Mouse (Mus musculus) embryonic facial prominence, embryonic 15.5 days (tissue): Measurements from ENCODE around the gene Ppp1r13l. TPM values are rescaled to one million over a fixed set of nuclear protein-coding genes. Genes with fewer than 3 reads are reported as not detected.
A peak's percentile ranks its signal among the peaks of the same experiment; 100 is the strongest.

Source experiments
- ATAC-seq: fragments of 200-750 bp; cut with Nextera tagmentation; 2 replicates; pipeline ENCODE4 v1.8.0; 2017; ENCODE audit warnings: low read depth, moderate TSS enrichment; ENCODE audit not compliant: insufficient number of reproducible peaks, low FRiP score, low TSS enrichment
- H3K27ac ChIP-seq: fragments of 300-500 bp; sonication (generic); replicated peaks from 2 replicates; pipeline ENCODE4 v1.5.1; 2015; ENCODE audit warnings: mild to moderate bottlenecking, inconsistent platforms
- H3K27me3 ChIP-seq: fragments of 300-500 bp; sonication (generic); 2 replicates; pipeline ENCODE4 v1.6.1; 2015; ENCODE audit warnings: inconsistent platforms
- H3K36me3 ChIP-seq: fragments of 300-500 bp; sonication (generic); 2 replicates; pipeline ENCODE4 v1.6.1; 2015; ENCODE audit warnings: mild to moderate bottlenecking, inconsistent platforms
- H3K4me1 ChIP-seq: fragments of 300-500 bp; sonication (generic); 2 replicates; pipeline ENCODE4 v1.6.1; 2015; ENCODE audit warnings: inconsistent platforms
- H3K4me2 ChIP-seq: fragments of 300-500 bp; sonication (generic); replicated peaks from 2 replicates; pipeline ENCODE4 v1.6.1; 2015; ENCODE audit warnings: mild to moderate bottlenecking, inconsistent platforms
- H3K4me3 ChIP-seq: fragments of 300-500 bp; sonication (generic); replicated peaks from 2 replicates; pipeline ENCODE4 v1.5.1; 2015; ENCODE audit warnings: mild to moderate bottlenecking, inconsistent platforms
- H3K9ac ChIP-seq: fragments of 300-500 bp; sonication (generic); 2 replicates; pipeline ENCODE4 v1.6.1; 2015; ENCODE audit warnings: inconsistent platforms
- H3K9me3 ChIP-seq: fragments of 300-500 bp; sonication (generic); replicated peaks from 2 replicates; pipeline ENCODE4 v1.6.1; 2016; ENCODE audit warnings: inconsistent platforms
- WGBS: fragments of 180-500 bp; shearing (Covaris S2); methylation state at CpG from one replicate; pipeline ENCODE4 v1.1.7; 2015; 5-methylcytosine and 5-hydroxymethylcytosine counted together
- polyA plus RNA-seq: library from polyadenylated mRNA; unstranded; fragments of >200 nt; fragmentation: Nextera tagmentation; extraction: Ambion mirVana; gene quantifications from 2 replicates; pipeline ENCODE4 v1.2.1, GENCODE M21; 2015

Gene Ppp1r13l
- polyA plus RNA-seq, 1 experiment from 2014 or later, result 22.7 TPM

DNA sequence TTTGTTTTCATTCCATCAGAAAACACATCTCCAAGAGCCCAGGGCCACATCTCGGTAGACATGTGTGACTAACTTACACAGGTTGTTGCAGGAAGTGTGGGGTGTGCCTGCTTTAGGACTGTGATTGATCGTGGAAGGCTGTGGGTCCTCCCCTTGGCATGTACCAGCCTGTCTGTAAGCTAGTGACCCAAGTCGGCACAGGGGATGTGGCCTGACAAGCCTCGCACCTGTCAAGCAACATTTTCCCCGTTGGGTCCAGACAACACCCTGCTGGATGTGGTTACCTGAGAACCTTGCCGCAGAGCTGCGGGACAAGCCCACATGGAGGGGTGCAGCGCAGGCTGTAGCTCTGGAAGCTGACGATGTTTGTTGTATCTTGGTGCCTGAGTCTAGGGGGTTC is 37.1 kb upstream of the Ppp1r13l start:
- H3K9me3 ChIP-seq, result no peaks in the 10 kb centered on the region
- no peak overlapping the region for H3K4me3 ChIP-seq
- peaks cover 30% of the 10 kb centered on the region for H3K4me1 ChIP-seq
- 26% methylated on average over 9 of the region's 9 CpGs for WGBS
- H3K9ac ChIP-seq, result no peak overlapping the region
- no peaks in the 10 kb centered on the region for H3K36me3 ChIP-seq
- peaks cover 10% of the 10 kb centered on the region; the same call in 1 of the 2 replicates for H3K27me3 ChIP-seq
- ATAC-seq, result no peak
- H3K4me2 ChIP-seq, result no peak overlapping the region
- H3K27ac ChIP-seq, result 0 out of 2 replicates have a peak overlapping the region, but pooled peaks have one; percentile 44

DNA sequence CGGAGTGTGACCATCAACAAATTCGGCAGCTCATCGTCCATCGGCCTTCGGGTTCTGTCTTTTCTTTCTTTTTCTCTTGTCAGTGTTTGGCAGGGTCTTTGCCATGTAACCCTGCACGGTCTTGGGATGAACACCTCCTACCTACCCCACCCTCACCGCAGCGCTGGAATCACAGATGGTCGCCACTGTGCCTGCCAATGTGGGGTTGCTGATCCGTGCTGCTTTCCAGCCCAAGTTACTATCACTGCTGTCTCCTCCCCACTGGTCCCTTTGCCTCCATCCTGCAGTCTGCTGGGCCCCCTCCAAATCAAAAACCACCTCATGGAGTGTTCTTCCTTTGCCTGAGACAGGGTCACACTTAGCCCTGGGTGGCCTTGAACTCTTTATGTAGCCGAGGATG is 35.3 kb upstream of the Ppp1r13l start:
- 88% methylated on average over 11 of the region's 11 CpGs for WGBS
- Histone ChIP-seq H3K9me3 (no peaks in the 10 kb centered on the region), H3K4me2 (no peak overlapping the region), H3K36me3 (no peaks in the 10 kb centered on the region), H3K27me3 (no peaks in the 10 kb centered on the region), H3K4me1 (peaks cover 35% of the 10 kb centered on the region), H3K4me3 (no peak overlapping the region), H3K9ac (no peak overlapping the region), H3K27ac (no peak overlapping the region)
- no peak for ATAC-seq

DNA sequence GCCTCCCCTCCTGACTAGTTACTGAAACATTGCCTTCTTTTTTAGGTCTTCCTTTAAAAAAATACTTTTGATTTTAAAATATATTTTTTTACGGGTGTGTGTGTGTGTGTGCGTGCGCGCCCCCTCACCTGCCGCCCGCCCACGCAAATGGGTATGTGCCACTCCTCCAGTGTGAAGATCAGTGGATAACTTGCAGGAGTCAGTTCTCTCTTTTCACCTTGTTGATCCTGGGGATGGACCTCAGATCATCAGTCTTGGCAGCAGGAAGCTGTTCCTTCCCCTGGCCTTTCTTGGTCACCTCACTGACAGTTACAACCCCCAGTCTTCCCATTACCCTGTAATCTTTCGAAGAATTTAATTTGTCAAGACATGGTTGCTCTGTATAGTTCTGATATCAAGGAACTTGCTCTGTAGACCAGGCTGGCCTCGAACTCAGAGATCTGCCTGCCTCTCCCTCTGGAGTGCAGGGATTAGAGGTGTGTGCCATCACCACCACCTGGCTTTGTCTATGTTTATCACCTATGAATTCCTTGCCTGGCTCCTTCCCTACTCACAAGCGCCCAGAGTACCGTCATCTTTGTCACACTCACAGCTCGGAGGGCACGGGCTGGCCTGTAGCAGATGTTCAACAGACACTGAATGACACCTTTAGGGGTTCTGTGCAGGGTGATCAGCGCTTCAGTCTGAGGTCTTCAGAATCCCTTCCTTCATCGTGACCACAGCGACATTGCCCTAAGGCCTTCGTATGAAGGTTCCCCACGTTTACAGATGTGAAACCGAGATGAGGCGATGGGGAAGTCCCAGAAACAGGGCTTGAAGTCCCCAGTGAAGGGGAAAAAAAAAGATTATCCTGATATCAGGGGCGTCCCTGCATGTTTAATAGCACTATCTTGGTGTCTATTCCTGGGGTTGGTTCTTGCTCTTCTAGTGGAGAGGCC is 34.0 kb upstream of the Ppp1r13l start:
- Histone ChIP-seq H3K4me1 (peaks cover 23% of the 10 kb centered on the region), H3K9me3 (no peaks in the 10 kb centered on the region), H3K4me3 (peak overlapping the region; percentile 47; the same call in 1 of the 2 replicates), H3K9ac (no peak overlapping the region), H3K4me2 (peak overlapping the region; percentile 79), H3K27ac (no peak overlapping the region), H3K27me3 (no peaks in the 10 kb centered on the region), H3K36me3 (no peaks in the 10 kb centered on the region)
- WGBS, result 70% methylated on average over 21 of the region's 21 CpGs
- ATAC-seq, result no peak

DNA sequence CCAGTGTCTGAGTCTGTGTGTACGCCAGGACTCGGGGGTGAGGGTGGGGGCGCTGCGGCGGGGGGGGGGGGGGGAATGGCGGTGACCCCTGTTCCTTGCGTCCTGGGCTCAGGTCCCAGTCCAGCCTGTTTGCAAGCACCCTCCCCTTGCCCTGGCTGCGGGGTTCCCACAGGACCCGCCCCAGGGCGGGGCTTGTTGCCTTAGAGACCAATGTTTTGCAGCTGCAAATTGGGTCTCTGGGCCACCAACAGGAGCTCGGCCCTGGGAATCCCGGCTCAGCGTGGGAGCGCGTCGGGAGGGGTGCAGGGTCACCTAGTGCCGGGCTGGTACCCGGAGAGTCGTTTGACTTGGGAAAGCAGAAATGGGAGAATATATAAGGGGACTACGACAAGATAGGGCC is 33.2 kb upstream of the Ppp1r13l start:
- no peaks in the 10 kb centered on the region for H3K27me3 ChIP-seq
- no peaks in the 10 kb centered on the region for H3K9me3 ChIP-seq
- H3K27ac ChIP-seq, result peak overlapping the region; percentile 70
- no peaks in the 10 kb centered on the region for H3K36me3 ChIP-seq
- H3K4me1 ChIP-seq, result peaks cover 21% of the 10 kb centered on the region
- peak overlapping the region; percentile 79 for H3K4me2 ChIP-seq
- peak; percentile 80 for ATAC-seq
- peak overlapping the region; percentile 47 for H3K4me3 ChIP-seq
- H3K9ac ChIP-seq, result peak overlapping the region; percentile 26
- under 1% methylated on average over 19 of the region's 20 CpGs for WGBS

DNA sequence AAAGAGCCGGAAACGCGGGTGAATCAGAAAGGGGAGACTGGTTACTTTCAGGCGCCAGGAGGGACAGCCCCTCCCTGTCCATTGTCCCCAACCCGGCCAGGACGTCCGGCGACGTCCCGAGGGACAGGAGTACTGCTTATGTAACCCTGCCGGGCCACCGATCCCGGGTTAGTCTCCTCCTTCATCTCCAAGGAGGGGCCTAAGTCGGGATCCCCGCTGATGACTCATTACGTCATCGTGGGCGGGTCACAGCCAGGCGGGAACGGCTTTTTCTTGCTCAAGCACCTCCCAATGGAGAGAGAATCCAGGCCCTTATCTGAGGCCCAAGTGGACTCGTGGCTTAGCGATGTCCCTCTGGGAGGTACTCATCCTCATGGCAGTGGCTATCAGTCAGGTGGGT is 32.4 kb upstream of the Ppp1r13l start:
- H3K4me3 ChIP-seq, result peak overlapping the region; percentile 47
- under 1% methylated on average over 22 of the region's 22 CpGs for WGBS
- H3K27ac ChIP-seq, result peak overlapping the region; percentile 70
- peaks cover 21% of the 10 kb centered on the region for H3K4me1 ChIP-seq
- no peaks in the 10 kb centered on the region for H3K27me3 ChIP-seq
- peak overlapping the region; percentile 26; the same call in 1 of the 2 replicates for H3K9ac ChIP-seq
- peak; percentile 36; the same call in 1 of the 2 replicates for ATAC-seq
- H3K4me2 ChIP-seq, result peak overlapping the region; percentile 79
- no peaks in the 10 kb centered on the region for H3K36me3 ChIP-seq
- H3K9me3 ChIP-seq, result no peaks in the 10 kb centered on the region

DNA sequence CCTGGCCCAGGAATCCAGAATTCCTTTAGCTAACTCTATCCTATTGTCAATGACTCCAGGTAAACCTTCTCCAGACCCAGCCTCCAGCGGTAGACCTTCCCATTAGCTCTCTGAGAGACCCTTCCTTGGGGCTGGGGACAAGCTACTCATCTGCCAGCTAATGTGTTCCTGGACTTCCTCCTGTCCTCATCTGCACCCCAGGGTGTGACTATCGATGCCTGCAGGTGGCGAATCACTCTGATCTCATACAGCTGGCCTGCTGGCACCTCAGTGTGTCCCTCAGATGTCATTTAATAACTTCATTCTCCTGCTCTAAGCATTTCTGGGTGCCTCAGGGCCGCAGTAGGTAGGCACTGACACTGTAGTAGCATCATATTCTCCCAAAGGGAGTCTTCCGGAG is 31.8 kb upstream of the Ppp1r13l start:
- Histone ChIP-seq H3K9ac (0 out of 2 replicates have a peak overlapping the region, but pooled peaks have one; percentile 26), H3K27ac (no peak overlapping the region), H3K36me3 (no peaks in the 10 kb centered on the region), H3K4me3 (no peak overlapping the region), H3K4me1 (peaks cover 23% of the 10 kb centered on the region), H3K4me2 (no peak overlapping the region), H3K27me3 (no peaks in the 10 kb centered on the region), H3K9me3 (no peaks in the 10 kb centered on the region)
- WGBS, result 82% methylated on average over 5 of the region's 5 CpGs
- ATAC-seq, result no peak

DNA sequence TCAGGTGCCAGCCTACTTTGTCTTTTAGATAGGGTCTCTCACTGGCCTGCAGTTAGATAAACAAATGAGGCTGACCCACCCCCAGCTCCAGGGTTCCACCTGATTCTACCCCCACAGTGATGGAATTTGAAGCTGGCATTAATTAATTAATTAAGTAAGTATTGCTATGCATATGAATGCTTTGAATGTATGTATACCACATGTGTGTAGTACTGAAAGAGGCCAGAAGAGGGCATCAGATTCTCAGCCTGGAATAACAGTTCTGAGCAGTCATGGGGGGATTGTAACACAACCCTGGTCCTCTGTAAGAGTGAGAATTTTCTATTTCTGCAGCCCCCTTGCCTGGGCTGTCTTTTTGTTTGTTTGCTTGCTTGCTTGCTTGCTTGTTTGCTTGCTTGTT is 31.1 kb upstream of the Ppp1r13l start:
- Histone ChIP-seq H3K36me3 (no peaks in the 10 kb centered on the region), H3K27ac (no peak overlapping the region), H3K9me3 (no peaks in the 10 kb centered on the region), H3K27me3 (no peaks in the 10 kb centered on the region), H3K4me2 (no peak overlapping the region), H3K4me3 (no peak overlapping the region), H3K4me1 (peaks cover 23% of the 10 kb centered on the region), H3K9ac (no peak overlapping the region)
- ATAC-seq, result no peak

DNA sequence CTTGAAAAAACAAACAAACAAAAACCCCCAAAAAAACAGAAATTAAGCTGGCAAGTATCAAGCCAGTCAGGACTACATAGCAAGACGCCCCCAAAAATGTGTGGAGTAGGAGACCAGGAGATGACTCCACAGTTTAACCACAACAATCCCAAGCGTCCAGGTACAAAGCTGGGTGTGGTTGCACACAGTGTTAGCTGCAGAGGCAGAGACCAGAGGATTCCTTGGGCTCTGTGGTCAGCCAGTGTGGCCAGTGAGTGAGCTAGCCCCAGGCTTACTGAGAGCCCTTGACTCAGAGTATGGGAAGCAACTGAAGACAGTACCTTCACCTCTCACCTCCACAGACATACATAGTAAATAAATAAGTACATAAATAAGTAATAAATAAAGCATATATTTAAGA is 27.6 kb upstream of the Ppp1r13l start:
- Histone ChIP-seq H3K36me3 (no peaks in the 10 kb centered on the region), H3K27ac (no peak overlapping the region), H3K9me3 (no peaks in the 10 kb centered on the region), H3K9ac (no peak overlapping the region), H3K4me2 (no peak overlapping the region), H3K4me1 (peaks cover 16% of the 10 kb centered on the region), H3K4me3 (no peak overlapping the region), H3K27me3 (no peaks in the 10 kb centered on the region)
- WGBS, result 68% methylated on average over 2 of the region's 2 CpGs
- no peak for ATAC-seq

DNA sequence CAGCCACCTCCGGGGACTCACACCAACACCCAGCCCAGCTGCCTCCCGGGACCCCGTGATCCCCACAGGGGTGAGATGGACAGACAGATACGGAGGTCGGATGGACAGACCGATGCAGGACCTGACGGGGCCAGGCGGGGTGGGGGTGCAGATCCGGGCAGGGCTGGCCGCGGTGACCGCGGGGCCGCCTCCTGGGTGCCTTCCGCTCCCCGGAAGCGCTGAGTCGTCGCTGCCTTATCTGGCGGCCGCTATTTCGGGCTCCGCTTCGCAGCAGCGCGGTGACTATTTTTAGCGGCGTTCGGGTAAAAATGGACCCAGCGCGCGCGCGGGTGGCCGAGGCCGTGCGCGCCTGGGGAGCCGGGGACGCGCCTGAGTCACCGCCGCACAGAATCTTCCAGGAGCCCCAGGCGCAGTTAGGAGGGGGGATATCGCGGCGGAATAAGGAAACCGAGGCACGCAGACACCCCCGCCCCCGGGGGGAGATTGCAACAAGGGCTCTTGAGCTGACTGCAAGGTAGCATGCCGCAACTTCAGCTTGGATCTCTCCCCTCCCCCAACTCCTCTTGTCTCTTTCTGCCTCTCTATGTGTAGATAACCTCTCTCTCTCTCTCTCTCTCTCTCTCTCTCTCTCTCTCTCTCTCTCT is 26.7 kb upstream of the Ppp1r13l start:
- Histone ChIP-seq H3K27ac (peak overlapping the region; percentile 58), H3K36me3 (no peaks in the 10 kb centered on the region), H3K4me2 (peak overlapping the region; percentile 88), H3K4me1 (peaks cover 7% of the 10 kb centered on the region; the same call in 1 of the 2 replicates), H3K27me3 (no peaks in the 10 kb centered on the region), H3K9me3 (no peaks in the 10 kb centered on the region), H3K4me3 (peak overlapping the region; percentile 61), H3K9ac (peak overlapping the region; percentile 74)
- 1% methylated on average over 52 of the region's 52 CpGs for WGBS
- peak; percentile 64; the same call in 1 of the 2 replicates for ATAC-seq

DNA sequence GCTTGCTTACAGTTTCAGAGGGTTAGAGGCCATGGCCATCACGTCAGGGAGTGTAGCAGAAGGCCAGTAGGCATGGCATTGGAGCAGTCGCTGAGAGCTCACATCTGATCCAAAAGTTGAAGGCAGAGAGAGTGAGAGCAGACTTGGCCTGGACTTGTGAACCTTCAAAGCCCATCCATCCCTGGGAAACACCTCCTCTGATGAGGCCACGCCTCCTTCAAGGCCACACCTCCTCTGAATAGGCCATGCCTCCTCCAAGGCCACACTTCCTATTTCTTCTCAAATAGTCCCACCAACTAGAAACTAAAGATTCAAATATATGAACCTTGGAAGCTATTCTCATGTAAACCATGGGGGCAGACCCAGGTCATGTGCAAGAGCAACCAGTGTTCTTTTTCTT is 24.0 kb upstream of the Ppp1r13l start:
- no peak overlapping the region for H3K4me2 ChIP-seq
- peaks cover 5% of the 10 kb centered on the region; the same call in 1 of the 2 replicates for H3K4me1 ChIP-seq
- ATAC-seq, result no peak
- H3K36me3 ChIP-seq, result no peaks in the 10 kb centered on the region
- no peaks in the 10 kb centered on the region for H3K27me3 ChIP-seq
- H3K27ac ChIP-seq, result no peak overlapping the region
- 35% methylated on average over 3 of the region's 3 CpGs for WGBS
- H3K4me3 ChIP-seq, result no peak overlapping the region
- no peaks in the 10 kb centered on the region for H3K9me3 ChIP-seq
- no peak overlapping the region for H3K9ac ChIP-seq

DNA sequence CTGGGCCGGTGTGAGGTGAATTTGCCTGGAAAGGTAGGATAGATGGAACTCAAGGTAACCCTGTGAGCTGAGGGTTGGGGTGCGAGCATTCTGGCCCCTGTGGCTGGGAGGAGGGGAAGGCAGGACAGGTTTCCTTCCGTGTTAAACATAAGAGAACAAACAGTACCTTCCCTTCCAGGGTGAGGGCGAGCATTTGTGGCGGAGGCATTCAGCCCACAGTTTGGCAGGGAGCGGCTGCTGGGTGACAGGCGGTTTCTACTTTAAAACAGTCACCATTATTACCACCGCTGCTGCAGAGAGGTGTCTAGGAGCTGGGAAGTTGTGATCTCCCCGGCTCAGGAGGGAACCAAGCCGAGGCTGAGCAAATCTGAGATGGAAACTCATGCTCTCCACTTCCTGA is 22.4 kb upstream of the Ppp1r13l start:
- Histone ChIP-seq H3K9ac (no peak overlapping the region), H3K9me3 (no peaks in the 10 kb centered on the region), H3K27me3 (peaks cover 10% of the 10 kb centered on the region; the same call in 1 of the 2 replicates), H3K4me2 (no peak overlapping the region), H3K4me3 (no peak overlapping the region), H3K36me3 (no peaks in the 10 kb centered on the region), H3K4me1 (peaks cover 15% of the 10 kb centered on the region), H3K27ac (no peak overlapping the region)
- no peak for ATAC-seq
- 59% methylated on average over 10 of the region's 10 CpGs for WGBS
